In genomic region chr19:44418061-44418460, GRCm38 (mm10) we compare ENCODE assay signal across 14 mouse cellular contexts.
"Had no signal": no experiment of that assay in that cellular context is flagged by ENCODE, and none has a peak within 500 bp of the region (broad histone marks: within the 10 kb centered on the region; RNA-seq: fewer than 3 reads in every experiment).

No protein-coding gene starts in this region.

- H3K9ac ChIP-seq: intestine, embryonic 15.5 days; liver, embryonic 14.5 days; lung, embryonic 14.5 days; midbrain, embryonic 15.5 days; neural tube, embryonic 12.5 days had no signal

- ATAC-seq: midbrain, embryonic 15.5 days had no signal

- H3K9me3 ChIP-seq: intestine, embryonic 15.5 days; limb, embryonic 10.5 days; megakaryocyte, embryonic 14.5 days; midbrain, embryonic 15.5 days; neural tube, embryonic 12.5 days had no signal

- H3K36me3 ChIP-seq: intestine, embryonic 15.5 days; limb, embryonic 10.5 days; midbrain, embryonic 15.5 days; neural tube, embryonic 12.5 days had no signal

- DNase-seq: lung, embryonic 14.5 days; right cerebral cortex, postnatal 4 days; spleen, adult 18-20 months; thymus, adult 18-20 months; thymus, postnatal 14 days had no signal

- H3K27ac ChIP-seq: intestine, embryonic 15.5 days; left cerebral cortex, adult 2 months; limb, embryonic 10.5 days; liver, embryonic 14.5 days; macrophage; midbrain, embryonic 15.5 days; neural tube, embryonic 12.5 days had no signal

- H3K4me2 ChIP-seq: intestine, embryonic 15.5 days; lung, embryonic 14.5 days; midbrain, embryonic 11.5 days; midbrain, embryonic 15.5 days; neural tube, embryonic 12.5 days had no signal

- H3K4me1 ChIP-seq: intestine, embryonic 15.5 days; limb, embryonic 10.5 days; midbrain, embryonic 15.5 days; neural tube, embryonic 12.5 days had no signal

- H3K27me3 ChIP-seq: intestine, embryonic 15.5 days; midbrain, embryonic 15.5 days; neural tube, embryonic 12.5 days had no signal

- H3K4me3 ChIP-seq: intestine, embryonic 15.5 days; left cerebral cortex, adult 2 months; limb, embryonic 10.5 days; megakaryocyte, embryonic 14.5 days; midbrain, embryonic 15.5 days; neural tube, embryonic 12.5 days had no signal
